Mouse (Mus musculus): ENCODE results near the gene Snu13. TPM values are rescaled to one million over a fixed set of nuclear protein-coding genes. Genes with fewer than 3 reads are reported as not detected.

Snu13 gene
- polyA plus RNA-seq, 1 experiment from 2014 or later, result 284 TPM

- Histone ChIP-seq H3K9me3 (ENCODE audit: control insufficient read depth, low read depth, low read length) (no peaks in the 10 kb centered on the region), H3K4me3 (ENCODE audit: low read depth, low read length) (no peak overlapping the region), H3K4me2 (replicated peaks; ENCODE audit: low read depth, low read length) (no peak overlapping the region), H3K36me3 (ENCODE audit: control insufficient read depth, insufficient read depth, low read length) (peaks cover 27% of the 10 kb centered on the region), H3K27ac (ENCODE audit: low read length) (no peak overlapping the region), H3K9ac (replicated peaks; ENCODE audit: low read depth, low read length) (no peak overlapping the region), H3K27me3 (ENCODE audit: control insufficient read depth, insufficient read depth, low read length) (no peaks in the 10 kb centered on the region), H3K4me1 (ENCODE audit: control insufficient read depth, insufficient read depth, low read length) (peaks cover 8% of the 10 kb centered on the region)
- ATAC-seq (ENCODE audit: insufficient number of reproducible peaks, insufficient read depth, low FRiP score, low read depth), result no peak
- WGBS, result 89% methylated on average over 3 of the region's 3 CpGs
Observed at GRCm38 (mm10) chr15:82019288-82019687, 28.1 kb downstream of the Snu13 start.

DNA sequence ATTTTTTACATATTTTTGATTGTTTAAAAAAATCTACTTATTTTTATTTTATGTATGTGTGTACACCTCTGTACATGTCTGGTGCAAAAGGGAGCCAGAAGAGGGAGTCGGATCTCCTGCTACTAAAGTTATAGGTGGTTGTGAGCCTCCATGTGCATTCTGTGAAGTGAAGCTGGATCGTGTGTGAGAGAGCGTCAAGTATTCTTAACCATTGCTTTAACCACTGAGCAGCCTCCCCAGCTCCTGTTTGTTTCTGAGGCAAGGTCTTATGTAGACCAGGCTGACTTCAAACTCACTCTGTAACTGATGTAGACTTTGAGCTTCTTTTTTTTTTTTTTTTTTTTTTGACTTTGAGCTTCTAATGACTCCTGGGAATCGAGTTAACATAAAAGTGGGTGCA is 29.9 kb downstream of the Snu13 start:
- no peak overlapping the region for H3K27ac ChIP-seq (ENCODE audit: low read length)
- WGBS, result 75% methylated on average over 4 of the region's 4 CpGs
- H3K36me3 ChIP-seq (ENCODE audit: control insufficient read depth, insufficient read depth, low read length), result peaks cover 20% of the 10 kb centered on the region
- ATAC-seq (ENCODE audit: insufficient number of reproducible peaks, insufficient read depth, low FRiP score, low read depth), result no peak
- no peak overlapping the region for H3K4me2 ChIP-seq (replicated peaks; ENCODE audit: low read depth, low read length)
- no peak overlapping the region for H3K9ac ChIP-seq (replicated peaks; ENCODE audit: low read depth, low read length)
- no peak overlapping the region for H3K4me3 ChIP-seq (ENCODE audit: low read depth, low read length)
- H3K4me1 ChIP-seq (ENCODE audit: control insufficient read depth, insufficient read depth, low read length), result peaks cover 13% of the 10 kb centered on the region
- H3K27me3 ChIP-seq (ENCODE audit: control insufficient read depth, insufficient read depth, low read length), result no peaks in the 10 kb centered on the region
- no peaks in the 10 kb centered on the region for H3K9me3 ChIP-seq (ENCODE audit: control insufficient read depth, low read depth, low read length)

DNA sequence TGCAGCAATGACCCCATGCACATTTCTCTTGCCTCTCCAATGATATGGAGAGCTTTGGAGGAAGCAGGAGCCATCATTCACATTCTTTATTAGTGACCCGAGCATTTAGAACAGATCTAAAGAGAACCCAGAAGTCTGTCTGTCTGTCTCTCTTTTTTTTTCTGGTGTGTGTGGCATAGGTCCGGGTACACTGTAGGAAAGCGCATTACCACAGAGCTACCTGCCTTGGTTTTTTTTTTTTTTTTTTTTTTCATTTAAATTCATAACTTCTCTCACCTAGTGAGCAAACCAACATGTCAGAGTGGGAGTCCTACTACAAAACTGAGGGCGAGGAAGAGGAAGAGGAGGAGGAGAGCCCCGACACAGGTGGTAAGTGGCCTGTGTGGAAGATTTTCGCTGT is 30.6 kb downstream of the Snu13 start:
- Histone ChIP-seq H3K27ac (ENCODE audit: low read length) (peak overlapping the region; percentile 59; the same call in 1 of the 2 replicates), H3K36me3 (ENCODE audit: control insufficient read depth, insufficient read depth, low read length) (peaks cover 14% of the 10 kb centered on the region), H3K4me3 (ENCODE audit: low read depth, low read length) (peak overlapping the region; percentile 96), H3K9me3 (ENCODE audit: control insufficient read depth, low read depth, low read length) (no peaks in the 10 kb centered on the region), H3K27me3 (ENCODE audit: control insufficient read depth, insufficient read depth, low read length) (no peaks in the 10 kb centered on the region), H3K9ac (replicated peaks; ENCODE audit: low read depth, low read length) (peak overlapping the region; percentile 59), H3K4me1 (ENCODE audit: control insufficient read depth, insufficient read depth, low read length) (peaks cover 13% of the 10 kb centered on the region), H3K4me2 (replicated peaks; ENCODE audit: low read depth, low read length) (peak overlapping the region; percentile 70)
- WGBS, result 27% methylated on average over 6 of the region's 6 CpGs
- ATAC-seq (ENCODE audit: insufficient number of reproducible peaks, insufficient read depth, low FRiP score, low read depth), result no peak

- Histone ChIP-seq H3K9ac (replicated peaks; ENCODE audit: low read depth, low read length) (peak overlapping the region; percentile 86), H3K27me3 (ENCODE audit: control insufficient read depth, insufficient read depth, low read length) (no peaks in the 10 kb centered on the region), H3K4me2 (replicated peaks; ENCODE audit: low read depth, low read length) (peak overlapping the region; percentile 97), H3K36me3 (ENCODE audit: control insufficient read depth, insufficient read depth, low read length) (peaks cover 10% of the 10 kb centered on the region), H3K4me1 (ENCODE audit: control insufficient read depth, insufficient read depth, low read length) (peaks cover 13% of the 10 kb centered on the region), H3K4me3 (ENCODE audit: low read depth, low read length) (peak overlapping the region; percentile 96), H3K9me3 (ENCODE audit: control insufficient read depth, low read depth, low read length) (no peaks in the 10 kb centered on the region), H3K27ac (ENCODE audit: low read length) (peak overlapping the region; percentile 76)
- under 1% methylated on average over 53 of the region's 53 CpGs for WGBS
- ATAC-seq (ENCODE audit: insufficient number of reproducible peaks, insufficient read depth, low FRiP score, low read depth), result peak; percentile 97
Observed at GRCm38 (mm10) chr15:82016101-82016808, 31.1 kb downstream of the Snu13 start.

DNA sequence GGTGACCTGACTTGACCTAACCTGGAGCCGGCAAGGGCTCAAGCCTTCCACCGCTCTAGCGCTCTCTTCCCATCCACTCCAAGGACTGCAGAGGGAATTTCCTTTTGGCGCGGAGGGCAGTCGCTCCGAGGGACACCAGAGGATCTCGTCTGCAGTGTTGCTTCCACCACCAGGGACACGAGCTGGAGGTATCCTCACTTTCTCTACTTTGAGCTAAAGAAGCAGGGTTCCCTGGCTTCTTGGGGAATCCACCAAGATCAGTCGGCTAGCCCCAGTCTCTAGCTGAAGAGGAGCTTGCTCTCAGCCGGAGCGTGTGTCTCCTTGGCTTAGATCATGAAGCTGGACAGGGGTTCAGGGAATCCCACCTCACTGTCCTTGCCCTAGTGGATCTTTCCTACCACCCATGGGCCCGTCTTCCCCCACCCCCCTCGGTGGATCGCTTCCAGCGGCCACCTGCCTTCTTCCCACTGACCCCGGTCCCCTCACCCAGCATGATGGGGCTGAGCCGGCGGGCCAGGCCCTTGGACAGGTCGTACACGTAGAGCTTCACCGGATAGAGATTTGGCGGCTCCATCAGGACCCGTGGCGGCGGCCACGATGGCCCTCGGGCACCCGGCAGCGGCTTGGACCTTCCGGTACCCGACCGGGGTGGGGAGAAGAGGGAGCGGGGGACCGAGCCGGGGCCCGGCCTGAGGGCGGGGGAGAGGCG is 31.9 kb downstream of the Snu13 start:
- Histone ChIP-seq H3K27ac (ENCODE audit: low read length) (peak overlapping the region; percentile 76), H3K27me3 (ENCODE audit: control insufficient read depth, insufficient read depth, low read length) (no peaks in the 10 kb centered on the region), H3K4me2 (replicated peaks; ENCODE audit: low read depth, low read length) (peak overlapping the region; percentile 97), H3K4me3 (ENCODE audit: low read depth, low read length) (peak overlapping the region; percentile 96), H3K9me3 (ENCODE audit: control insufficient read depth, low read depth, low read length) (no peaks in the 10 kb centered on the region), H3K4me1 (ENCODE audit: control insufficient read depth, insufficient read depth, low read length) (peaks cover 13% of the 10 kb centered on the region), H3K36me3 (ENCODE audit: control insufficient read depth, insufficient read depth, low read length) (peaks cover 10% of the 10 kb centered on the region), H3K9ac (replicated peaks; ENCODE audit: low read depth, low read length) (peak overlapping the region; percentile 86)
- 0 out of 2 replicates have a peak, but pooled peaks have one; percentile 9 for ATAC-seq (ENCODE audit: insufficient number of reproducible peaks, insufficient read depth, low FRiP score, low read depth)
- WGBS, result 1% methylated on average over 39 of the region's 39 CpGs

GRCm38 (mm10) chr15:82014745-82015391 is 32.5 kb downstream of the Snu13 start:
- 20% methylated on average over 9 of the region's 9 CpGs for WGBS
- H3K9me3 ChIP-seq (ENCODE audit: control insufficient read depth, low read depth, low read length), result no peaks in the 10 kb centered on the region
- H3K4me2 ChIP-seq (replicated peaks; ENCODE audit: low read depth, low read length), result peak overlapping the region; percentile 97
- no peak for ATAC-seq (ENCODE audit: insufficient number of reproducible peaks, insufficient read depth, low FRiP score, low read depth)
- peak overlapping the region; percentile 86 for H3K9ac ChIP-seq (replicated peaks; ENCODE audit: low read depth, low read length)
- H3K36me3 ChIP-seq (ENCODE audit: control insufficient read depth, insufficient read depth, low read length), result peaks cover 8% of the 10 kb centered on the region
- peak overlapping the region; percentile 96 for H3K4me3 ChIP-seq (ENCODE audit: low read depth, low read length)
- peaks cover 13% of the 10 kb centered on the region for H3K4me1 ChIP-seq (ENCODE audit: control insufficient read depth, insufficient read depth, low read length)
- no peak overlapping the region for H3K27ac ChIP-seq (ENCODE audit: low read length)
- no peaks in the 10 kb centered on the region for H3K27me3 ChIP-seq (ENCODE audit: control insufficient read depth, insufficient read depth, low read length)

DNA sequence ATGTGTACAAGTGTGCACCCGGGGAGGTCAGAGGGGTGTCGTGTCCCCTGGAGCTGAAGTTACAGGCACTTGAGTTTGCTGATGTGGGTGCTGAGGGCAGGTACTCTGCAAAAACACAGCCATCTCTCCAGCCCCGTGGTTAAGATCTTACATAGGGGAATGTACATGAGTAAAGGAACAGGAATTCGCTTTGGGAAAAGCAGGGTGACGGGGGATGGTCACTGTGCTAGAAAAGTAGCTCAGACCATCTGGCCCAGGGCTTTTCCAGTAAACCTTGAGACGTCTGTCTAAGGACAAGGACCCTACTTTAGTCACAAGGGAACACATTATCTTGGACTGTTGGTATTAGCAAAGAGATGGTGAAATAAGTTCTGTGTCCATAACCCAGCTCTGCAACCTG is 35.5 kb downstream of the Snu13 start:
- no peak for ATAC-seq (ENCODE audit: insufficient number of reproducible peaks, insufficient read depth, low FRiP score, low read depth)

GRCm38 (mm10) chr15:82004257-82004656 is 43.1 kb downstream of the Snu13 start:
- Histone ChIP-seq H3K4me1 (ENCODE audit: control insufficient read depth, insufficient read depth, low read length) (no peaks in the 10 kb centered on the region), H3K27ac (ENCODE audit: low read length) (no peak overlapping the region), H3K9ac (replicated peaks; ENCODE audit: low read depth, low read length) (no peak overlapping the region), H3K4me3 (ENCODE audit: low read depth, low read length) (no peak overlapping the region), H3K4me2 (replicated peaks; ENCODE audit: low read depth, low read length) (no peak overlapping the region), H3K27me3 (ENCODE audit: control insufficient read depth, insufficient read depth, low read length) (no peaks in the 10 kb centered on the region), H3K36me3 (ENCODE audit: control insufficient read depth, insufficient read depth, low read length) (peaks cover 8% of the 10 kb centered on the region), H3K9me3 (ENCODE audit: control insufficient read depth, low read depth, low read length) (no peaks in the 10 kb centered on the region)
- 82% methylated on average over 8 of the region's 8 CpGs for WGBS
- ATAC-seq (ENCODE audit: insufficient number of reproducible peaks, insufficient read depth, low FRiP score, low read depth), result no peak

More for the DNA sequence above, 35.5 kb downstream of the Snu13 start:
- Histone ChIP-seq H3K36me3 (ENCODE audit: control insufficient read depth, insufficient read depth, low read length) (no peaks in the 10 kb centered on the region; the same call in none of the 2 replicates), H3K4me3 (ENCODE audit: low read depth, low read length) (no peak overlapping the region), H3K4me2 (replicated peaks; ENCODE audit: low read depth, low read length) (no peak overlapping the region), H3K27ac (ENCODE audit: low read length) (no peak overlapping the region), H3K9ac (replicated peaks; ENCODE audit: low read depth, low read length) (no peak overlapping the region), H3K9me3 (ENCODE audit: control insufficient read depth, low read depth, low read length) (no peaks in the 10 kb centered on the region), H3K27me3 (ENCODE audit: control insufficient read depth, insufficient read depth, low read length) (no peaks in the 10 kb centered on the region), H3K4me1 (ENCODE audit: control insufficient read depth, insufficient read depth, low read length) (peaks cover 11% of the 10 kb centered on the region)
- 81% methylated on average over 6 of the region's 6 CpGs for WGBS

Measured in stomach, embryonic 14.5 days (tissue).